Mouse (Mus musculus) ES-Bruce4 (cell line): ENCODE data around the gene Gm1673.
A peak's percentile ranks its signal among the peaks of the same experiment; 100 is the strongest.

Source experiments
- CTCF ChIP-seq: IDR thresholded peaks from one replicate; pipeline ENCODE4 v1.8.1; 2011; ENCODE audit warnings: low read depth, low read length
- EP300 ChIP-seq: IDR thresholded peaks from 2 replicates; pipeline ENCODE4 v1.6.1; 2011; ENCODE audit warnings: low read depth, low read length; ENCODE audit not compliant: insufficient read depth
- POLR2A ChIP-seq: IDR thresholded peaks from one replicate; pipeline ENCODE4 v1.8.1; 2011; ENCODE audit warnings: low read length; ENCODE audit not compliant: insufficient read depth

- TF ChIP-seq POLR2A = no peak
- TF ChIP-seq CTCF = peak; percentile 91
- no peak for TF ChIP-seq EP300
These were observed 28.9 kb upstream of the Gm1673 start for GRCm38 (mm10) chr5:33954354-33954753.
